Mouse (Mus musculus) G1E (cell line): ENCODE data around the gene Wdfy3. TPM values are rescaled to one million over a fixed set of nuclear protein-coding genes. Genes with fewer than 3 reads are reported as not detected.
"Not testable (repeated sequence)": the region's sequence is repeated elsewhere in the genome, so short reads cannot be mapped to it uniquely, and the experiment has no call there.

Experiments used
- ATAC-seq: 2 replicates; pipeline ENCODE4 v1.8.0; 2016; ENCODE audit warnings: mild to moderate bottlenecking; ENCODE audit not compliant: insufficient number of reproducible peaks, poor library complexity, low FRiP score, severe bottlenecking; ENCODE audit errors: extremely low read depth
- DNase-seq: peaks from one replicate; pipeline ENCODE4 v3.0.0; 2012; ENCODE audit warnings: low spot score
- H3K27me3 ChIP-seq: 2 replicates; pipeline ENCODE4 v1.6.1; 2012; ENCODE audit warnings: mild to moderate bottlenecking, low read length, inconsistent platforms; ENCODE audit not compliant: insufficient read depth
- H3K36me3 ChIP-seq: replicated peaks from 2 replicates; pipeline ENCODE3; 2012; ENCODE audit warnings: mild to moderate bottlenecking, inconsistent platforms
- H3K4me1 ChIP-seq: 2 replicates; pipeline ENCODE4 v1.6.1; 2012; ENCODE audit warnings: low read depth, low read length, inconsistent platforms, mixed read lengths; ENCODE audit not compliant: insufficient read depth
- H3K4me3 ChIP-seq: 2 replicates; pipeline ENCODE4 v1.5.1; 2012; ENCODE audit warnings: low read depth, mild to moderate bottlenecking, inconsistent platforms, low read length, moderate library complexity, mixed read lengths
- H3K9me3 ChIP-seq: replicated peaks from 2 replicates; pipeline ENCODE4 v1.6.1; 2012; ENCODE audit warnings: inconsistent platforms
- CTCF ChIP-seq: IDR thresholded peaks from 2 replicates; pipeline ENCODE4 v1.5.1; 2012; ENCODE audit warnings: low read depth, low read length, inconsistent platforms, mixed read lengths
- GATA1 ChIP-seq: IDR thresholded peaks from 2 replicates; pipeline ENCODE4 v1.6.1; 2012; ENCODE audit warnings: borderline replicate concordance, low read length, inconsistent platforms, mixed read lengths
- GATA2 ChIP-seq: IDR thresholded peaks from 2 replicates; pipeline ENCODE4 v1.6.1; 2012; ENCODE audit warnings: low read depth, low read length, inconsistent platforms, borderline replicate concordance
- POLR2AphosphoS5 ChIP-seq: IDR thresholded peaks from 2 replicates; pipeline ENCODE4 v1.6.1; 2012; ENCODE audit warnings: low read depth, low read length, inconsistent platforms; ENCODE audit not compliant: insufficient replicate concordance
- TAL1 ChIP-seq: conservative IDR thresholded peaks from 2 replicates; pipeline ENCODE4 v1.6.1; 2012; ENCODE audit warnings: low read depth, low read length, inconsistent platforms, mixed read lengths
- polyA plus RNA-seq: library from polyadenylated mRNA; stranded (reverse); fragments of >175 nt; gene quantifications from 2 replicates; pipeline ENCODE4 v1.2.3, GENCODE M21; 2012
- total RNA-seq, 2 experiments: library from RNA; stranded (forward) in 1 of 2; stranded (reverse) in 1 of 2; fragments of 200-1000 nt in 1 of 2; fragments of >200 nt in 1 of 2; fragmentation: Nextera tagmentation in 1 of 2; gene quantifications; 2 replicates each; pipeline ENCODE4 v1.2.3; 2014 to 2017

The Wdfy3 gene
- total and polyA plus RNA-seq, 3 experiments: 0.05 TPM; not detected in 2

DNA sequence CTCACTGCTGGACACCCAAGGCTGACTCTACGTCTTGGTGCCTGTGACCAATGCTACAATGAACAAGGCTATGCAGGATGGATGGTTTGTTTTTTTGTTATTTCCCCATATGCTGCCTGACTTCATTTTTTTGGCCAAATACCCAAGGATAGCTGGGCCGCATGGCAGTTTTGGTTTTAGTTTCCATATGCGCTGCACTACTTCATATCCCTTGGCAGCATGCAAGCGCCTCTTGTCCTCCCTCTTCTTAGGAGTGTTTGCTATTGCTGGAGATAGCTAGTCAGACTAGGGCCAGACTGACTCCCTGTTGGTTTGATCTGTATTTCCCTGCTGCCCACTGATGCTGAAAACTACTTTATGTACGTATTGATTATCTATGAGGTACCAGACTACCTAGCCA is 229.2 kb downstream of the Wdfy3 start:
- Histone ChIP-seq H3K4me3 (no peak overlapping the region), H3K4me1 (no peaks in the 10 kb centered on the region), H3K9me3 (peaks cover 60% of the 10 kb centered on the region), H3K36me3 (no peaks in the 10 kb centered on the region), H3K27me3 (no peaks in the 10 kb centered on the region)
- ATAC-seq (no peak), DNase-seq (no peak)
- no peak for TF ChIP-seq TAL1
- no peak for TF ChIP-seq CTCF

DNA sequence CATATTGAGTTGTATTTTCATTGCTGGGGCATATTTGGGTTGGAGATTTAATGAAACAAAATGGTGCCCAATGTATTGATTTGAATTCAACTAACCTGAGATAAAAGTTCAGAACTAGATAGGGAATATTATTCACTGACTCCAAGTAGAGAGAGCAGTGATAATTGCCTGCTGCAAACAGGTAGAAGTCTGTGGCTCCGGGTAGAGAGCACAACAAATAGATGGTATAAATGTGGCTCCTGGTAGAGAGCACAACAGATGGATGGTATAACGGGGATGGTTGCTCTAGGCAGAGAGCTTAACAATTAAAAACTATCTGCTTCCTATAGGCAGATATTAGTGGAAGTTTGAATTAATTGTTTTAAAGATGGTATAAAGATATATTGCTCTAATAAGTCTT is 232.1 kb downstream of the Wdfy3 start:
- H3K4me3 ChIP-seq, H3K4me1 ChIP-seq, DNase-seq, ATAC-seq, H3K36me3 ChIP-seq, H3K27me3 ChIP-seq: not testable (repeated sequence)
- peaks cover 53% of the 10 kb centered on the region for H3K9me3 ChIP-seq

DNA sequence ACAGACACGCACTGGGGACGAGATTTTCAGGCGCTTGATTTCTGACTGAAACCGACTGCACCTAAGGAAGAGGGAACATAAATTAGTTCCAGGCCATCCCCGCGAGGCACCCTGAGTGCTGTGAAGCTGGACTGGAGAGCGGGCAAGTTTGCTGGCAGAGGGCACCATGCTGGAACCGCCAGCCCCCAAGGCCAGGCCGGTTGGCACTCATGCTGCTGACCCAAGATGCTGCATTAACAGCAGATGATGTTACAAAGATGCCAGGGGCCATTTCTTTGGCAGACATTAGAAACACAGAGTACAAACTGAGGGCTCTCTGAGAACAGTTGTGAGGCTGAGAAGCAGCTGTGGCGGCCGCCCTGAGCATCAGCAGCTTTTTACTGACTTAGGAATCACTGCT is 233.5 kb downstream of the Wdfy3 start:
- Histone ChIP-seq H3K4me3 (no peak overlapping the region), H3K36me3 (no peaks in the 10 kb centered on the region), H3K27me3 (no peaks in the 10 kb centered on the region), H3K9me3 (peaks cover 53% of the 10 kb centered on the region), H3K4me1 (no peaks in the 10 kb centered on the region)
- no peak for DNase-seq
- ATAC-seq: no peak
- TF ChIP-seq GATA2 (no peak), CTCF (no peak), GATA1 (no peak), TAL1 (no peak), POLR2AphosphoS5 (no peak)

DNA sequence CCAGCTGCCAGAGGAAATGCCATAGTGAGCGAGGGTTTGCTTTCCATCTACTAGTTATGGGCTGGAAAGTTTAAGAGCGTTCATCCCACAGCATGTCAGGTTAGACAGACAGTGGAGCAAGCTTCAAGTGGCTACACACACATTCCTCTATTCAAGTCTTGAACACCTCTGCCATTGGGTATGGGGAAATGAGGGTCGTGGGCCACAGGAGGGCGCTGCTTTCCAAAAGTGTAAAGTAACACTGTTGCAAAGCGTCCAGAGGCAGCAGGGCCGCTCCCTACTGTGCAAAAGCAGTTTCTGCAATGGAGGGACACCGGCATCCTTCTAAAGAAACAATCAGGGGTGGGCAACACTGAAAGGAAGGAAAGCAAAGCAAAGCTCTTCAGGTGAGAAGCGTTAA is 235.8 kb downstream of the Wdfy3 start:
- Histone ChIP-seq H3K4me3 (no peak overlapping the region), H3K4me1 (no peaks in the 10 kb centered on the region), H3K27me3 (no peaks in the 10 kb centered on the region), H3K9me3 (peaks cover 62% of the 10 kb centered on the region), H3K36me3 (no peaks in the 10 kb centered on the region)
- ATAC-seq: no peak
- TF ChIP-seq TAL1: no peak
- TF ChIP-seq CTCF: no peak
- TF ChIP-seq GATA2: no peak
- TF ChIP-seq GATA1: no peak
- TF ChIP-seq POLR2AphosphoS5: no peak
- no peak for DNase-seq

DNA sequence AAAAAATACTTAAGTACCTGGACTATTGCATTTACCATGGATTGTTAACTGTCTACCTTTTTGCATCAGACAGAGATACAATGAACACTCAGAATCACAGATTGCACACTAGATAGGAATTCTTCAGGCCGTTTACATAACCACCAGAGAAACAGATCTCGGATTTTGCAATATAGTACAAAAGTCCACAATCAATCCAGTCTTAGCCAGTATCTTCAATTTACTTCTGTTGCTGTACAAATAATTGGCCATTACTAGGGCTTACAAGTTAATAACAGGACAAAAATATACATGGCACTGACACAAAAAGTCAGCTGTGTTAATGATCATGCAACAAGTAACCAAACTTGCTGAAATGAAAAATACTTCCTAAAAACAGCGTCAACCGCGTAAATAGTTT is 236.7 kb downstream of the Wdfy3 start:
- Histone ChIP-seq H3K4me3 (no peak overlapping the region), H3K27me3 (no peaks in the 10 kb centered on the region), H3K9me3 (peaks cover 70% of the 10 kb centered on the region), H3K4me1 (no peaks in the 10 kb centered on the region), H3K36me3 (no peaks in the 10 kb centered on the region)
- no peak for DNase-seq
- no peak for TF ChIP-seq TAL1
- no peak for TF ChIP-seq GATA1
- no peak for TF ChIP-seq CTCF
- TF ChIP-seq GATA2: no peak
- no peak for TF ChIP-seq POLR2AphosphoS5
- no peak for ATAC-seq

DNA sequence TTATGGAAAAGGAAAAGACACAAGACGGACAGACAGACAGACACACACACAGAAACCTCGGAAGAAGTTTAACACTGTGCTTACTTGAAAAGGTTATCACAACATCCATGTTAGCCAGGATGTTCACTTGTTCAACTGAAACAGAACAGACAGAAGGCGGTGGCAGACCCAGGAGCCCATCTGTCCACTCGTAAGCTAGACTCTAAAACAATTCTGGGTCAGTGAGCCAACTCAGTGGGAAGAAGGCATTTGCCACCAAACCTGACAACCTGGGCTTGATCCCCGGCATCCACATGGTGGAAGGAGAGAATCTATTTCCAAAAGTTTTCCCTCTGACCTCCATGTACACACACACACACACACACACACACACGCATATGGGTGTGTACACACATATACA is 237.7 kb downstream of the Wdfy3 start:
- H3K4me3 ChIP-seq: no peak overlapping the region
- peaks cover 80% of the 10 kb centered on the region for H3K9me3 ChIP-seq
- DNase-seq: no peak
- H3K27me3 ChIP-seq: no peaks in the 10 kb centered on the region
- TF ChIP-seq CTCF: no peak
- TF ChIP-seq GATA1: no peak
- TF ChIP-seq POLR2AphosphoS5: no peak
- no peak for TF ChIP-seq TAL1
- no peak for TF ChIP-seq GATA2
- no peaks in the 10 kb centered on the region for H3K4me1 ChIP-seq
- no peak for ATAC-seq
- no peaks in the 10 kb centered on the region for H3K36me3 ChIP-seq

DNA sequence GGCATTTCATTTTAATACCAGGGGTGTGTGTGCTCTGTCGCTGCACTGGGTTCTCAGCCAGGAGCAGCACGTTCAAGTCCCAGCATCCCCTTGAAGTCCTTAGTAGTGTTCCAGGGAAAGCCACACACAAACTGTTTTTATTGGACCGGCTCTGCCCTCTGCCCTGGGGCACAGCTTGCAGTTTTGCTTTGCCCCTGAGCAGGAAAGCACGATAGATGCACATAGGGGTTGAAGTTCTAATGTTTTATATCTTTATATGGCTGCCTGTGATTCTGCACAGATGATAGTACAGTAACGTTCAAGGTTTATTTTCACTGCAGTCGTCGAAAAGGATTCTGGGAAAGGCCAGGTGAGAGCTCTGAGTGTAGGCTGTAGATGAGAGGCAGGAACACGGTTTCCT is 239.5 kb downstream of the Wdfy3 start:
- no peaks in the 10 kb centered on the region for H3K27me3 ChIP-seq
- no peaks in the 10 kb centered on the region for H3K4me1 ChIP-seq
- no peak overlapping the region for H3K4me3 ChIP-seq
- H3K36me3 ChIP-seq: no peaks in the 10 kb centered on the region
- no peak for TF ChIP-seq GATA1
- no peak for TF ChIP-seq CTCF
- no peak for TF ChIP-seq GATA2
- no peak for TF ChIP-seq POLR2AphosphoS5
- no peak for TF ChIP-seq TAL1
- no peak for ATAC-seq
- DNase-seq: no peak
- peaks cover 82% of the 10 kb centered on the region for H3K9me3 ChIP-seq
